Mouse (Mus musculus) layer of hippocampus, adult 2 months (tissue): ENCODE measurements at regions not wholly inside any gene's neighbourhood (a gene's known extent, or its start where the extent isn't known, plus 50 kb on each side); places are given as distances from the start of the nearest gene placed in this dataset.
"Not testable (repeated sequence)": the region's sequence is repeated elsewhere in the genome, so short reads cannot be mapped to it uniquely, and the experiment has no call there.

Experiments
- DNase-seq, 2 experiments: peaks; one replicate each; pipeline ENCODE4 v3.0.0; 2022; ENCODE audit warnings: low spot score in 2 of 2
- H3K27ac ChIP-seq: fragments of 200-600 bp; 2 replicates; pipeline ENCODE4 v1.8.1; 2022
- H3K4me3 ChIP-seq: fragments of 200-600 bp; 2 replicates; pipeline ENCODE4 v1.8.1; 2022; ENCODE audit warnings: mild to moderate bottlenecking
- CTCF ChIP-seq: fragments of 200-600 bp; conservative IDR thresholded peaks from 2 replicates; pipeline ENCODE4 v1.8.1; 2022; ENCODE audit warnings: antibody characterized with exemption, mild to moderate bottlenecking, moderate library complexity

- no peak overlapping the region for H3K27ac ChIP-seq
- TF ChIP-seq CTCF = no peak
- no peak for DNase-seq
- no peak overlapping the region for H3K4me3 ChIP-seq
These were observed 156.0 kb upstream of the Cdkn3 start for GRCm38 (mm10) chr14:46604156-46604885.

DNA sequence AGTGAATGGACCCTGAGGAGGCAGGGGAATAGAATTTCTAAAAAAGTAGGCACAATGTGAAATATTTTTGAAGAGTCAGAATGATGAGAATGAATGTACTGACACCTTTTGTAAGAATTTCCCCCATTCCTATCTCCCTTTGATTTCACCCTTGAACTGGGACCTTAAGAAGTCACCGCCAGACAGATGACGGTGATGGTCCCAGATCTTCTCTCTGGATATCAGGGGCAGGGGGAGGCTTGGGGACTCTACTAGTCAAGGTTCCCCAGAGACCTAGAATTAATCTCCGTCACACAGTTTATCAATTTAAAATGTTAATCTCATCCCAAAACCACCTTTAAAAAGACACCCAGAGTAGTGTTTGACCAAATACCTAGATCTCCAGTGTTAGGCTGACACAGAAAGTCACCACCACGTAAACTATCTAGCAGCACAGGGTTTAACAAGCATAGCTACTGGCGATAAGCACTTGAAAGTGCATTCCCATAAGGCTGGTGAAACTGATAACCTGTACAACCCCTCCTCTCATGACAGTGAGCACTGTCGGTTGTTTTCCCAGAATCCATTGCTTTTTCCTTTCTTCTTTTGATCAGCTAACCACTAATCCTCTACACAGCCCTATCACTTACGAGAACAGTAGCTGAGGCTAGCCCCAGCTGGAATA, 163.5 kb upstream of the Cdkn3 start:
- H3K4me3 ChIP-seq = no peak overlapping the region
- TF ChIP-seq CTCF = no peak
- no peak overlapping the region for H3K27ac ChIP-seq
- DNase-seq = no peak

- no peak overlapping the region for H3K27ac ChIP-seq
- H3K4me3 ChIP-seq = no peak overlapping the region
- no peak for TF ChIP-seq CTCF
- DNase-seq = no peak
These were observed 166.2 kb upstream of the Cdkn3 start for GRCm38 (mm10) chr14:46594151-46594550.

- Histone ChIP-seq H3K4me3 (no peak overlapping the region), H3K27ac (no peak overlapping the region)
- no peak for TF ChIP-seq CTCF
- DNase-seq = no peak
These were observed 168.5 kb upstream of the Cdkn3 start for GRCm38 (mm10) chr14:46591753-46592359.

- Histone ChIP-seq H3K4me3 (no peak overlapping the region), H3K27ac (no peak overlapping the region)
- DNase-seq = no peak
- TF ChIP-seq CTCF = no peak
These were observed 169.1 kb upstream of the Cdkn3 start for GRCm38 (mm10) chr14:46591211-46591610.

DNA sequence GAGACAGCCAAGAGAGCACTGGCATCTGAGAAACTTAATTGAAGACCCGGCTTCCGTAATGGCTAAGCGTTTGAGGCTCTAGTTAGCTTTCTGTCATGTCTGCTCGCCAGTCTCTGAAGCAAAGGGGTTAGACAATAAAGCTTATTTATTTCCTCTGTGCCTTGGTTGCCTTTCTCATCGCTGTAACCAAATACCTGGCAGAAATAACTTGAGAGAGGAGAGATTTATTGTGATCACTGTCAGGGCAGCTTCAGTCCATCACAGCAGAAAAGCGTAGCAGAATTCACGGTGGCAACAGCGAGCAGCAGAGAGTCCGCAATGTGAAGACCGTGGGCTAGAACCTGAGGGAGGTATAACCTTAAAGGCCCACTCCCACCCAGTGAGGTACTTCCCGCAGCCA, 174.2 kb upstream of the Cdkn3 start:
- H3K4me3 ChIP-seq = no peak overlapping the region
- no peak for DNase-seq
- H3K27ac ChIP-seq = no peak overlapping the region
- TF ChIP-seq CTCF = no peak

DNA sequence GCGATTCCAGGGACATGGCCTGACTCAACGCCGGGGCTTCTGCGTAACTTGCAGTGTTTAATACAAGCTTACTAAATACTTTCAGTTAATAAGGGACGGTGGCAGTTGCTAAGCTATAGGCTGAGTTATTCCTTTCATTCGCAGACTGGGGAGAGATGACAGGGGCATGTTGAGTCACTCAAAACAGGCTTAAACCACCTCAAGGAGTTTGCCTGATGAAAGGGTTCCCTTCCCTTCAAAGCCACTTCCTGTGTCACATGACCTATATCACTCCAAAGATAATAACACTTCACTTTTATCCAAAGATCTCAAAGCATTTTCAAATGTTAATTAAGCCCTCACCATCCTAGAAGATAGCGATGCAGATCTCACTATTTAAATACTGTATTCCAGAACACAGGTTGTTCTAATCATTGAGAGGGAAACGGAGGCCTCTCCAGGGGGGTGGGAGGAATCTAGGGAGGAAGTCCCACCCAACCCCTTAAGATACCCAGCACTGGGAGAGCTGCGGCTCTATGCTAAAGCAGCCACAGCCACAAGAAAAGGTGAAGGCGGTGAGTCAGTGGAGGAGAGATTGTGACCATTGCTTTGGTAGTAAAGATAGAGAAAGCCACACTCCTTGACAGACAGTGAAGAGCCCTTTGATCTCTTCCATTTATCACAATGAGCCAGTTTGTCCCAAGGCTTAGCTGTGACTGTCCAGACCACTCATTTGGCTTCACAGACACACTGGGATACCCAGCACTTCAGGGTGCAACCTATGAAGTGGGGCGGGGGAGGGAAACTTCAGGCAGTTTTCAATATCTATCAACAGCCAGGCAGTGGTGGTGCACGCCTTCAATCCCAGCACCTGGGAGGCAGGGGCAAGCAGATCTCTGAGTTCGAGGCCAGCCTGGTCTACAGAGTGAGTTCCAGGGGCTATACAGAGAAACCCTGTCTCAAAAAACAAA, 182.0 kb upstream of the Cdkn3 start:
- no peak overlapping the region for H3K4me3 ChIP-seq
- H3K27ac ChIP-seq = no peak overlapping the region
- no peak for DNase-seq
- no peak for TF ChIP-seq CTCF

GRCm38 (mm10) chr14:46575889-46576288, 184.5 kb upstream of the Cdkn3 start:
- no peak overlapping the region for H3K27ac ChIP-seq
- TF ChIP-seq CTCF = no peak
- no peak overlapping the region for H3K4me3 ChIP-seq
- DNase-seq = no peak

DNA sequence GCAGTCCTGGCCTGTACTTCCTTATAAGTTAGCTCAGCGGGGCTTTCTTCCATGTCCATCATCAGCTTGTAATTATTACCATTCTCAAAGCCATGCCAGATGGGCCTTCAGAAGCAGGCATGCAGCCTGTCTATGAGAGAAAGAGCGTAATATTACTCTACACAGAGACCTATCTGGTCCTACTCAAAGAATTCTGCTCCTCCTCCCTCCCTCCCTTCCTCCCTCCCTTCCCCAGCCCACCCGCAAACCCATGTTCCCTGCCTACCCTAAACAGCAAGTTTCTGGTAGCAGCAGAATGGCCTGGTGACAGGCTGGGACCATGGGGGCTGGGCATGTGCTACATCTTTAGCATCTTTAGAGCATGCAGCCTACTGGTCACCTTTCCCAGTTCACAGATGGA, 184.9 kb upstream of the Cdkn3 start:
- DNase-seq = no peak
- H3K27ac ChIP-seq = no peak overlapping the region
- no peak overlapping the region for H3K4me3 ChIP-seq
- TF ChIP-seq CTCF = no peak

DNA sequence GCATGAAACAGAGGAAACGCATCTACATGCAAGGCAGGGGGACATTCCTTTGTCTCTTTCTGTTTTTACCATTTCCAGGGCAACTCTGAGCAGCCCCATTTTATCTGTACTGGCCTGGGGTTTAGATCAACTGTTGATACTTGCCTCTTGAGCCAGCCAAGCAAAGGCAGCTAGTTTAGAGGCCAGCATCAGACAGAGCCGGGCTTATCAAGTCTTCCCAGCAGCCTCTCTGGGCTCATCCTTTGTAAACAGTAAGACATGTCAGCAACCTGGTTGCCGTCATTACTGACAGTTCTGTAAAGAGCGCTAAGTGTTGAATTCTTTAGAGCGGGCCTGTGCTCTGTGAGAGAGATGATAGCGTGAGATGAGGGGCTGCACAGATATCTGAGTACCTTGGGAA, 182.9 kb upstream of the Bmp4 start:
- Histone ChIP-seq H3K27ac (no peak overlapping the region), H3K4me3 (no peak overlapping the region)
- no peak for DNase-seq
- TF ChIP-seq CTCF = no peak

GRCm38 (mm10) chr14:46572972-46573371, 182.5 kb upstream of the Bmp4 start:
- not testable (repeated sequence) for H3K27ac ChIP-seq, DNase-seq, H3K4me3 ChIP-seq

DNA sequence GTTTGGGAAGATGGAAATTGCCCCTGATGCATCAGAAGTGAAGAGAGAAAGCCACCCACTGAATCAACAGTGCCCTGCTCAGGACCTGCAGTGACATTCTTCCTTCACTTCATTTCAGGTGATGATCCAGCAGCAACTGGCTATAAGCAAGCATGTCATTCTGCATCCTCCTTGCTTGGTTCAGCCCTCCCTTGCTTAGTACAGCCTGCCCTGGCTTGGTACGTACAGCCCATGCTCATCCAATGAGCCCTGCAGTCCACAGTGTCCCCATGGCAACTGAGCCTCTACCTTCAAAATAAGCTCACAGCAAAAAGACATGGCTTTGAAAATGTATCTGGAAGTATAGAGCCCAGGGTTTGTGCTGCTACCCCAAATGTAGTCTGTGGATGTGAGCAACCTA, 181.4 kb upstream of the Bmp4 start:
- DNase-seq = no peak
- no peak overlapping the region for H3K27ac ChIP-seq
- no peak for TF ChIP-seq CTCF
- no peak overlapping the region for H3K4me3 ChIP-seq

DNA sequence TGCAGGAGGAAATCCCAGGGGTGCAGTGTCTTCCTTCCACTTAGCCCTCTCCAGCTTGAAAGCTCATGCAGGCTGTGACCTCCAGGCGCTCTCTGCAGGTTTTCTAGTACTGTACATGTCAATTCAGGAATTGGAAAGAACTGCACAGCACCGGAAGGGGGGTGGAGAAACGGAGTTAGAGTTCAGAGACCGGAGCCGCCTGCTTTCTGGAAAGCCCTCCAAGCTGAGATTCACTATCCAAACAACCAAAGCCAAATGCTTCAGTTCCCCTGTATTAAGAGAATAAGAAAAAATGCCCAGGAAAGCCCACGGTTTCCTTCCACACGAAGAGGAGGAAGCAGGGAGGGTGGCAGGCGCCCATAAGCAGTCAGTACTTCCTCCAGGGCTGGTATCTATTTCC, 178.8 kb upstream of the Bmp4 start:
- H3K4me3 ChIP-seq = no peak overlapping the region
- no peak for DNase-seq
- TF ChIP-seq CTCF = no peak
- no peak overlapping the region for H3K27ac ChIP-seq
